Mouse (Mus musculus) MEL (cell line): Measurements from ENCODE around the gene Lgi4.

Source experiments
- CHD2 ChIP-seq: IDR thresholded peaks from 2 replicates; pipeline ENCODE4 v1.6.1; 2011; ENCODE audit warnings: low read length, improper control_type of control experiment
- CTCF ChIP-seq, 3 experiments: IDR thresholded peaks in 2 of 3; conservative IDR thresholded peaks in 1 of 3; 2 replicates each; pipeline ENCODE4 v1.5.1; 2011 to 2012; ENCODE audit warnings: low read length in 3 of 3, low read depth in 2 of 3, mild to moderate bottlenecking in 2 of 3, improper control_type of control experiment in 1 of 3, inconsistent platforms in 1 of 3, mixed read lengths in 1 of 3, moderate library complexity in 1 of 3; ENCODE audit not compliant: control insufficient read depth in 1 of 3, insufficient read depth in 1 of 3, poor library complexity in 1 of 3, severe bottlenecking in 1 of 3
- GABPA ChIP-seq: IDR thresholded peaks from 2 replicates; pipeline ENCODE4 v1.6.1; 2012; ENCODE audit warnings: low read depth, mild to moderate bottlenecking, inconsistent platforms, low read length, improper control_type of control experiment, moderate library complexity
- POLR2A ChIP-seq, 2 experiments: IDR thresholded peaks; 2 replicates each; pipeline ENCODE4 v1.6.1; 2011 to 2012; ENCODE audit warnings: low read length in 2 of 2, mild to moderate bottlenecking in 2 of 2, control low read depth in 1 of 2, improper control_type of control experiment in 1 of 2, low read depth in 1 of 2, moderate library complexity in 1 of 2; ENCODE audit not compliant: control insufficient read depth in 1 of 2, insufficient read depth in 1 of 2, poor library complexity in 1 of 2
- ZNF384 ChIP-seq: IDR thresholded peaks from 2 replicates; pipeline ENCODE4 v1.6.1; 2012; ENCODE audit warnings: low read depth, mild to moderate bottlenecking, inconsistent platforms, low read length, improper control_type of control experiment

DNA sequence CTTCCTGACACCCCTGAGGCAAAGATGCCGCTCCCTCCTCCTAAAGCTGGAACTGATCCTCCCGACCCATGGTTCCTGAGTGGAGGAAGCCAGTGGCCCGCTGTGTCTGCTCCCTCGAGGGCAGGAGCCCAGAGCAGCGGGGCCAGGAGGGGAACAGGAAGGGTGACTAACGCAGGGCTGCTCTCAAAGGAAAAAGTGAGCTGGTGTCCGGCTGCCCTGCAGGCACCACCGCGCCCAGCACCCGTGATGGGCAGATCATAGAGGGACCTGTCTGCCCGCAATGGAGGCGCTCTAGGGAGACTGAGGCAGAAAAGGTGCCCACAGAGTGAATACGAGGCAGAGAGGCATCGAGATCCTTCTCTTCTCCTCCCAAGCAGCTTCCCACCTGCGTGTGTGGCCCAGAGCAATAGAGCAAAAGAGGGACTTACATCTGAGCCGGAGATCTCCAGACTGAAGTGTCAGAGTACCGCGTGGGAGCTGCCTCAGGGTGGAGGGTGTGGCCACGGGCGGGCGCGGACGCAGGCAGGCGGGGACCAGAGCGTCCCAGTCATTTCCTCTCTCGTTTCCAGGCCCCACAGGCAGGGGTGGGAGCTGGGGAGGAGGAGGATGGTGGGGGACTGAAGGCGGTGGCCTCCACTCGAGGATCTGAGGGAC, 17.4 kb upstream of the Lgi4 start:
- TF ChIP-seq CTCF (IDR thresholded peaks at IDR 0.05 in 2 of 3, conservative IDR thresholded peaks at IDR 0.05 in 1 of 3; ENCODE audit: control insufficient read depth in 1 of 3, insufficient read depth in 1 of 3, low read depth in 2 of 3, low read length in 3 of 3, poor library complexity in 1 of 3, severe bottlenecking in 1 of 3), result no peak
- TF ChIP-seq CHD2, result no peak
- no peak for TF ChIP-seq ZNF384
- no peak for TF ChIP-seq GABPA
- TF ChIP-seq POLR2A (IDR thresholded peaks at IDR 0.05; ENCODE audit: control insufficient read depth in 1 of 2, insufficient read depth in 1 of 2, low read depth in 1 of 2, low read length in 2 of 2, poor library complexity in 1 of 2), result no peak
